Comparison of ENCODE assay signal across 10 mouse cellular contexts in the genomic region with DNA sequence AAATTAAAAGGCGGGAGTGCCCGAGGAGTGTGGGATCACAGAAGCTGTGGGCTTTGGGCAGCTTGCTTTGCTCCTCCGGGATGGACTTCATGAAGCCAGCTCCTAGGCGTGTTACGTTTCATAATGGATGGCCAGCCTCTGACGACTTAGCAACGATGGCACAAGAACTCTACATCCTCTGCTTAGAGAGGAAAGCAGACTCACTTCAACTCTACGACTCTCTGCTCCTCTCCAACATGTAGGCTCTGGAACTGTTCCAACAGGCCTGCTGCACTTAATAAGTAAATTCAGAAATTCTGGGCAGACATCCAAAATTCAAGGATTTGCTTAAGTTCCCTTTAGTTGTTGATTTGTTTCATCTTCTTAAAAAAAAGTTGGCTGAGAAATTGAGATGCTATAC.
DNase-seq lines count a peak whose midpoint lies in the region; ATAC-seq and TF ChIP-seq lines count a peak whose summit lies in the region.
"Had no signal": no experiment of that assay in that cellular context is flagged by ENCODE, and none has a peak within 500 bp of the region (broad histone marks: within the 10 kb centered on the region; RNA-seq: fewer than 3 reads in every experiment).

No protein-coding gene starts in this region.

- no peak for TF ChIP-seq EP300 in heart, postnatal 0 days (IDR thresholded peaks at IDR 0.05; ENCODE audit: low read depth)

- H3K9ac ChIP-seq in heart, postnatal 0 days (replicated peaks; ENCODE audit: low read depth, low read length) = no peak overlapping the region
- no peak overlapping the region for H3K9ac ChIP-seq in neural tube, embryonic 15.5 days (replicated peaks)
- H3K9ac ChIP-seq in intestine, postnatal 0 days (ENCODE audit: low read depth, low read length) = no peak overlapping the region
- no peak overlapping the region for H3K9ac ChIP-seq in stomach, embryonic 15.5 days

- DNase-seq in heart, postnatal 0 days (ENCODE audit: low spot score) = peak; percentile 66
- no peak for DNase-seq in heart, adult 11 months
- no peak for DNase-seq in neural tube, embryonic 10.5 days (ENCODE audit: extremely low spot score, low spot score)
- no peak for DNase-seq in urinary bladder, postnatal 36 days (ENCODE audit: low spot score in 2 of 2)
- DNase-seq in thymus, postnatal 0 days (ENCODE audit: low spot score) = no peak
- DNase-seq: cerebellum, postnatal 36 days; thymus, adult 2 months had no signal

- no peaks in the 10 kb centered on the region for H3K36me3 ChIP-seq in heart, postnatal 0 days (replicated peaks; ENCODE audit: control insufficient read depth, insufficient read depth, low read length)
- H3K36me3 ChIP-seq in neural tube, embryonic 15.5 days = no peaks in the 10 kb centered on the region
- no peaks in the 10 kb centered on the region; the same call in 1 of the 2 replicates for H3K36me3 ChIP-seq in intestine, postnatal 0 days (ENCODE audit: control insufficient read depth, insufficient read depth)
- H3K36me3 ChIP-seq in stomach, embryonic 15.5 days = no peaks in the 10 kb centered on the region

- no peak overlapping the region for H3K27ac ChIP-seq in heart, postnatal 0 days (ENCODE audit: low read depth)
- H3K27ac ChIP-seq in neural tube, embryonic 15.5 days (replicated peaks) = 0 out of 2 replicates have a peak overlapping the region, but pooled peaks have one; percentile 33
- H3K27ac ChIP-seq in intestine, postnatal 0 days (ENCODE audit: low read depth, low read length) = no peak overlapping the region
- H3K27ac ChIP-seq in stomach, embryonic 15.5 days = peak overlapping the region; percentile 31

- H3K27me3 ChIP-seq in heart, postnatal 0 days (ENCODE audit: control insufficient read depth, insufficient read depth, low read length) = no peaks in the 10 kb centered on the region
- no peaks in the 10 kb centered on the region for H3K27me3 ChIP-seq in neural tube, embryonic 15.5 days (replicated peaks)
- no peaks in the 10 kb centered on the region for H3K27me3 ChIP-seq in intestine, postnatal 0 days (replicated peaks; ENCODE audit: control insufficient read depth, insufficient read depth, low read length)
- no peaks in the 10 kb centered on the region for H3K27me3 ChIP-seq in stomach, embryonic 15.5 days (replicated peaks)

- H3K4me1 ChIP-seq in heart, postnatal 0 days (ENCODE audit: control insufficient read depth, insufficient read depth) = peaks cover 7% of the 10 kb centered on the region; the same call in 1 of the 2 replicates
- peaks cover 5% of the 10 kb centered on the region; the same call in 1 of the 2 replicates for H3K4me1 ChIP-seq in neural tube, embryonic 15.5 days
- no peaks in the 10 kb centered on the region for H3K4me1 ChIP-seq in intestine, postnatal 0 days (replicated peaks; ENCODE audit: control insufficient read depth, insufficient read depth, low read length)
- H3K4me1 ChIP-seq in stomach, embryonic 15.5 days = peaks cover 8% of the 10 kb centered on the region

- no peak for ATAC-seq in heart, postnatal 0 days (ENCODE audit: insufficient read depth, low read depth)
- no peak for ATAC-seq in neural tube, embryonic 15.5 days (ENCODE audit: low FRiP score)
- ATAC-seq in intestine, postnatal 0 days = no peak
- peak; percentile 47; the same call in 1 of the 2 replicates for ATAC-seq in stomach, embryonic 15.5 days (ENCODE audit: insufficient read depth, low FRiP score, low read depth)

- TF ChIP-seq CTCF in heart, postnatal 0 days (IDR thresholded peaks at IDR 0.05; ENCODE audit: low read depth) = no peak
- TF ChIP-seq CTCF in intestine, postnatal 0 days (IDR thresholded peaks at IDR 0.05; ENCODE audit: low read depth) = no peak

- no peak overlapping the region for H3K4me3 ChIP-seq in heart, postnatal 0 days (ENCODE audit: low read depth, low read length)
- H3K4me3 ChIP-seq in neural tube, embryonic 15.5 days (replicated peaks) = no peak overlapping the region
- H3K4me3 ChIP-seq in intestine, postnatal 0 days (ENCODE audit: low read depth, low read length) = no peak overlapping the region
- no peak overlapping the region for H3K4me3 ChIP-seq in stomach, embryonic 15.5 days (replicated peaks)

- H3K9me3 ChIP-seq in heart, postnatal 0 days (replicated peaks; ENCODE audit: control insufficient read depth, low read length) = no peaks in the 10 kb centered on the region
- H3K9me3 ChIP-seq in neural tube, embryonic 15.5 days (replicated peaks) = no peaks in the 10 kb centered on the region
- no peaks in the 10 kb centered on the region for H3K9me3 ChIP-seq in intestine, postnatal 0 days (ENCODE audit: control insufficient read depth)
- no peaks in the 10 kb centered on the region for H3K9me3 ChIP-seq in stomach, embryonic 15.5 days

- H3K4me2 ChIP-seq in heart, postnatal 0 days (ENCODE audit: low read depth, low read length) = no peak overlapping the region
- H3K4me2 ChIP-seq in neural tube, embryonic 15.5 days = no peak overlapping the region
- H3K4me2 ChIP-seq in intestine, postnatal 0 days (replicated peaks; ENCODE audit: low read depth) = 0 out of 2 replicates have a peak overlapping the region, but pooled peaks have one; percentile 13
- H3K4me2 ChIP-seq in stomach, embryonic 15.5 days = peak overlapping the region; percentile 36; the same call in 1 of the 2 replicates

- 40% methylated on average over 8 of the region's 8 CpGs for WGBS in heart, postnatal 0 days
- WGBS in neural tube, embryonic 15.5 days = 73% methylated on average over 8 of the region's 8 CpGs
- 64% methylated on average over 8 of the region's 8 CpGs for WGBS in intestine, postnatal 0 days
- WGBS in stomach, embryonic 15.5 days = 31% methylated on average over 8 of the region's 8 CpGs

Comparison
In these comparisons a context has a peak if more than half of its experiments do, and no peak if none do; other contexts are left out.
1. H3K27ac ChIP-seq: peak in neural tube, embryonic 15.5 days (single experiment) and stomach, embryonic 15.5 days (single experiment); none in heart, postnatal 0 days (single experiment) and intestine, postnatal 0 days (single experiment).
2. H3K4me2 ChIP-seq: peak in intestine, postnatal 0 days (single experiment) and stomach, embryonic 15.5 days (single experiment); none in heart, postnatal 0 days (single experiment) and neural tube, embryonic 15.5 days (single experiment).